Mouse (Mus musculus) intestine, embryonic 16.5 days (tissue): Measurements from ENCODE around the gene Rnf185. TPM values are rescaled to one million over a fixed set of nuclear protein-coding genes. Genes with fewer than 3 reads are reported as not detected.

Experiments
- ATAC-seq: fragments of 200-750 bp; cut with Nextera tagmentation; 2 replicates; pipeline ENCODE4 v1.8.0; 2017; ENCODE audit warnings: moderate TSS enrichment, moderate library complexity
- H3K27ac ChIP-seq: fragments of 300-500 bp; sonication (generic); 2 replicates; pipeline ENCODE4 v1.5.1; 2014; ENCODE audit warnings: mild to moderate bottlenecking, low read length
- H3K27me3 ChIP-seq: fragments of 300-500 bp; sonication (generic); replicated peaks from 2 replicates; pipeline ENCODE4 v1.6.1; 2014; ENCODE audit warnings: low read length, control low read depth, mixed read lengths; ENCODE audit not compliant: control insufficient read depth, insufficient read depth
- H3K36me3 ChIP-seq: fragments of 300-500 bp; sonication (generic); 2 replicates; pipeline ENCODE4 v1.6.1; 2014; ENCODE audit warnings: low read length, control low read depth; ENCODE audit not compliant: control insufficient read depth, insufficient read depth
- H3K4me1 ChIP-seq: fragments of 300-500 bp; sonication (generic); 2 replicates; pipeline ENCODE4 v1.6.1; 2014; ENCODE audit warnings: low read length, control low read depth, mixed read lengths; ENCODE audit not compliant: control insufficient read depth, insufficient read depth
- H3K4me2 ChIP-seq: fragments of 300-500 bp; sonication (generic); 2 replicates; pipeline ENCODE4 v1.6.1; 2014; ENCODE audit warnings: low read depth, low read length, control low read depth
- H3K4me3 ChIP-seq: fragments of 300-500 bp; sonication (generic); 2 replicates; pipeline ENCODE4 v1.5.1; 2014; ENCODE audit warnings: mild to moderate bottlenecking, low read length
- H3K9ac ChIP-seq: fragments of 300-500 bp; sonication (generic); 2 replicates; pipeline ENCODE4 v1.6.1; 2014; ENCODE audit warnings: low read depth, low read length
- H3K9me3 ChIP-seq: fragments of 300-500 bp; sonication (generic); 2 replicates; pipeline ENCODE4 v1.6.1; 2016; ENCODE audit warnings: low read length, control low read depth; ENCODE audit not compliant: control insufficient read depth
- WGBS: fragments of 180-500 bp; shearing (Covaris S2); extraction: QIAGEN DNeasy Blood & Tissue Kit; methylation state at CpG from one replicate; pipeline ENCODE4 v1.1.7; 2014; 5-methylcytosine and 5-hydroxymethylcytosine counted together
- polyA plus RNA-seq: library from polyadenylated mRNA; unstranded; fragments of >200 nt; fragmentation: Nextera tagmentation; extraction: Ambion mirVana; gene quantifications from 2 replicates; pipeline ENCODE4 v1.2.1, GENCODE M21; 2015

Gene Rnf185
- polyA plus RNA-seq, 1 experiment from 2014 or later = 34.1 TPM

GRCm38 (mm10) chr11:3392526-3392925, 59.6 kb downstream of the Rnf185 start:
- peaks cover 7% of the 10 kb centered on the region for H3K36me3 ChIP-seq
- ATAC-seq = no peak
- no peak overlapping the region for H3K9ac ChIP-seq
- H3K4me1 ChIP-seq = peaks cover 28% of the 10 kb centered on the region
- 78% methylated on average over 8 of the region's 8 CpGs for WGBS
- H3K9me3 ChIP-seq = no peaks in the 10 kb centered on the region
- H3K27ac ChIP-seq = no peak overlapping the region; the same call in 1 of the 2 replicates
- H3K4me2 ChIP-seq = no peak overlapping the region
- H3K4me3 ChIP-seq = no peak overlapping the region
- H3K27me3 ChIP-seq = no peaks in the 10 kb centered on the region

- H3K9ac ChIP-seq = peak overlapping the region; percentile 14; the same call in 1 of the 2 replicates
- no peaks in the 10 kb centered on the region for H3K9me3 ChIP-seq
- peaks cover 5% of the 10 kb centered on the region for H3K36me3 ChIP-seq
- H3K4me2 ChIP-seq = no peak overlapping the region
- H3K4me3 ChIP-seq = no peak overlapping the region
- H3K27me3 ChIP-seq = no peaks in the 10 kb centered on the region
- ATAC-seq = peak; percentile 37
- 64% methylated on average over 5 of the region's 5 CpGs for WGBS
- H3K4me1 ChIP-seq = peaks cover 26% of the 10 kb centered on the region
- peak overlapping the region; percentile 49 for H3K27ac ChIP-seq
Measured at GRCm38 (mm10) chr11:3390789-3391188, 61.4 kb downstream of the Rnf185 start.

- H3K4me3 ChIP-seq = no peak overlapping the region
- H3K9me3 ChIP-seq = no peaks in the 10 kb centered on the region
- H3K27ac ChIP-seq = no peak overlapping the region
- no peak overlapping the region for H3K9ac ChIP-seq
- H3K4me1 ChIP-seq = peaks cover 26% of the 10 kb centered on the region
- H3K36me3 ChIP-seq = peaks cover 9% of the 10 kb centered on the region
- ATAC-seq = no peak
- no peaks in the 10 kb centered on the region for H3K27me3 ChIP-seq
- WGBS = 72% methylated on average over 5 of the region's 5 CpGs
- no peak overlapping the region for H3K4me2 ChIP-seq
Measured at GRCm38 (mm10) chr11:3389996-3390395, 62.2 kb downstream of the Rnf185 start.

GRCm38 (mm10) chr11:3387482-3388196, 64.5 kb downstream of the Rnf185 start:
- peaks cover 12% of the 10 kb centered on the region for H3K36me3 ChIP-seq
- no peak overlapping the region for H3K4me2 ChIP-seq
- 0 out of 2 replicates have a peak, but pooled peaks cover 2% of the 10 kb centered on the region for H3K9me3 ChIP-seq
- ATAC-seq = peak; percentile 70
- WGBS = 60% methylated on average over 6 of the region's 6 CpGs
- no peaks in the 10 kb centered on the region for H3K27me3 ChIP-seq
- H3K27ac ChIP-seq = peak overlapping the region; percentile 68
- H3K9ac ChIP-seq = no peak overlapping the region
- peaks cover 24% of the 10 kb centered on the region for H3K4me1 ChIP-seq
- H3K4me3 ChIP-seq = no peak overlapping the region

GRCm38 (mm10) chr11:3386941-3387368, 65.2 kb downstream of the Rnf185 start:
- Histone ChIP-seq H3K27ac (peak overlapping the region; percentile 68), H3K4me2 (no peak overlapping the region), H3K36me3 (peaks cover 12% of the 10 kb centered on the region), H3K4me1 (peaks cover 22% of the 10 kb centered on the region), H3K27me3 (no peaks in the 10 kb centered on the region), H3K4me3 (no peak overlapping the region), H3K9ac (no peak overlapping the region), H3K9me3 (0 out of 2 replicates have a peak, but pooled peaks cover 2% of the 10 kb centered on the region)
- 21% methylated on average over 4 of the region's 4 CpGs for WGBS
- ATAC-seq = peak; percentile 85

GRCm38 (mm10) chr11:3382602-3383594, 69.3 kb downstream of the Rnf185 start:
- Histone ChIP-seq H3K9ac (no peak overlapping the region), H3K4me2 (no peak overlapping the region), H3K36me3 (peaks cover 12% of the 10 kb centered on the region; the same call in 1 of the 2 replicates), H3K27me3 (no peaks in the 10 kb centered on the region), H3K4me1 (peaks cover 25% of the 10 kb centered on the region), H3K9me3 (0 out of 2 replicates have a peak, but pooled peaks cover 2% of the 10 kb centered on the region), H3K4me3 (no peak overlapping the region), H3K27ac (no peak overlapping the region)
- ATAC-seq = no peak
- WGBS = 81% methylated on average over 5 of the region's 5 CpGs

GRCm38 (mm10) chr11:3381148-3381814, 70.9 kb downstream of the Rnf185 start:
- H3K9ac ChIP-seq = no peak overlapping the region
- peak overlapping the region; percentile 9; the same call in 1 of the 2 replicates for H3K27ac ChIP-seq
- WGBS = 74% methylated on average over 6 of the region's 6 CpGs
- H3K36me3 ChIP-seq = peaks cover 12% of the 10 kb centered on the region; the same call in 1 of the 2 replicates
- no peak overlapping the region for H3K4me2 ChIP-seq
- ATAC-seq = peak; percentile 67; the same call in 1 of the 2 replicates
- H3K4me3 ChIP-seq = no peak overlapping the region
- 0 out of 2 replicates have a peak, but pooled peaks cover 2% of the 10 kb centered on the region for H3K9me3 ChIP-seq
- H3K4me1 ChIP-seq = peaks cover 16% of the 10 kb centered on the region; the same call in 1 of the 2 replicates
- no peaks in the 10 kb centered on the region for H3K27me3 ChIP-seq

GRCm38 (mm10) chr11:3379427-3379826, 72.7 kb downstream of the Rnf185 start:
- 54% methylated on average over 4 of the region's 4 CpGs for WGBS
- H3K9me3 ChIP-seq = 0 out of 2 replicates have a peak, but pooled peaks cover 2% of the 10 kb centered on the region
- no peak overlapping the region for H3K27ac ChIP-seq
- H3K4me1 ChIP-seq = peaks cover 17% of the 10 kb centered on the region; the same call in 1 of the 2 replicates
- H3K27me3 ChIP-seq = no peaks in the 10 kb centered on the region
- peaks cover 7% of the 10 kb centered on the region; the same call in 1 of the 2 replicates for H3K36me3 ChIP-seq
- no peak overlapping the region for H3K4me3 ChIP-seq
- peak; percentile 76 for ATAC-seq
- H3K4me2 ChIP-seq = no peak overlapping the region
- no peak overlapping the region; the same call in 1 of the 2 replicates for H3K9ac ChIP-seq
